Mouse (Mus musculus): ENCODE measurements around the gene Metap2. TPM values are rescaled to one million over a fixed set of nuclear protein-coding genes. Genes with fewer than 3 reads are reported as not detected.
A peak's percentile ranks its signal among the peaks of the same experiment; 100 is the strongest.
"Not testable (repeated sequence)": the region's sequence is repeated elsewhere in the genome, so short reads cannot be mapped to it uniquely, and the experiment has no call there.

Gene Metap2
- total RNA-seq, 2 experiments from 2014 or later, result 173 to 183 TPM

DNA sequence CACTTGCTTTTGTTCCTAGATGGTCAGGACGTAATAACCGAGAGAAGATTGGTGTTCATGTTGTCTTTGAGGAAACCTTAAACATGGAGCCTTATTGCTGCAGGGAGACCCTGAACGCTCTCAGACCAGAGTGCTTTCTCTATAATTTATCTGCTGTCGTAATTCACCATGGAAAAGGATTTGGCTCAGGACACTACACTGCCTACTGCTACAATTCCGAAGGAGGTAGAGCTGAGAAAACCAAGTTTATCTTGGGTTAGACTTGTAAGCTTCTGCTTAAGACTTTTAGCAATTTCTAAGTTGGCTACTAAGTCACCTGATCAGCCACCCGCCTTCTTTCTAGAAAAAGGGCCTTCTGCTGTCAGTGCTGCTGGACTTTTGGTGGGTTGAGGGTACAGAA is 40.8 kb downstream of the Metap2 start:
- no peak for DNase-seq (ENCODE audit: low spot score in 2 of 2)

DNA sequence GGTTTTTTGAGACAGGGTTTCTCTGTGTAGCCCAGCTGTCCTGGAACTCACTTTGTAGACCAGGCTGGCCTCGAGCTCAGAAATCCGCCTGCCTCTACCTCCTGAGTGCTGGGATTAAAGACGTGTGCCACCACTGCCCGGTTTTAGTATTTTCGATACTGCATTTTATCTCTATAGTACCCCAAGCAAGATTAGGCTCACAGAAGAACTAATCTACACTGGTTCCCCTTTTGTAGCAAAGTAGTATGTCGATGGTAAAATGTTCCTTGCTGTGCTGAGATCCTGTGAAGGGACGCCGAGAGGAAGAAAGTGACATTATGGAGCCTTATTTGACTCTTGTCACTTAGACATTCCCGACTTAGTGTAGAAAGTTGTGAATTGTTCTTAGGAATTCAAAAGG is 41.8 kb downstream of the Metap2 start:
- no peak for DNase-seq (ENCODE audit: low spot score in 2 of 2)

DNA sequence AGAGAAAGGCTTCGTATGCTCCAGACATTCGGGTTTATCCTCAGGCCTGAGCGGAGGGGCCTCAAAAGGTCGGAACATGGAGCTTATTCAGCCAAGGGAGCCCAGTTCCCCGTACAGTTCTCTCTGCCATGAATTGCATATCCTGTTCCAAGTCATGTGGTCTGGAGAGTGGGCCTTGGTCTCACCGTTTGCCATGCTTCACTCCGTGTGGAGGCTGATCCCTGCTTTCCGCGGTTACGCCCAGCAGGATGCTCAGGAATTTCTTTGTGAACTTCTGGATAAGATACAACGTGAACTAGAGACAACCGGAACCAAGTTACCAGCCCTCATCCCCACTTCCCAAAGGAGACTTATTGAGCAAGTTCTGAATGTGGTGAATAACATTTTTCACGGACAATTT is 50.2 kb downstream of the Metap2 start:
- DNase-seq (ENCODE audit: low spot score in 2 of 2), result no peak

DNA sequence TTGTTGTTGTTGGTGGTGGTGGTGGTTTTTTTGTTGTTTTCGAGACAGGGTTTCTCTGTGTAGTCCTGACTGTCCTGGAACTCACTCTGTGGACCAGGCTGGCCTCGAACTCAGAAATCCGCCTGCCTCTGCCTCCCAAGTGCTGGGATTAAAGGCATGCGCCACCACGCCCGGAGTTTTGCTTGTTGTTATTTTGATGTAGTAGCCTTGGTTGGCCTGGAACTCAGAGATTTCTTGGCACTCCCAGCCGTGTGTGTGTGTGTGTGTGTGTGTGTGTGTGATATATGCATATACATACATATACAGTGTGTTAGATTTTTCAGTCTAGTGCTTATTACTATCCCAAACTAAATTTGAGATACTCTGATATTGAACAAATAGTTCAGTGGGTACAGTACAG is 61.8 kb downstream of the Metap2 start:
- DNase-seq (ENCODE audit: low spot score in 2 of 2), result not testable (repeated sequence)

DNA sequence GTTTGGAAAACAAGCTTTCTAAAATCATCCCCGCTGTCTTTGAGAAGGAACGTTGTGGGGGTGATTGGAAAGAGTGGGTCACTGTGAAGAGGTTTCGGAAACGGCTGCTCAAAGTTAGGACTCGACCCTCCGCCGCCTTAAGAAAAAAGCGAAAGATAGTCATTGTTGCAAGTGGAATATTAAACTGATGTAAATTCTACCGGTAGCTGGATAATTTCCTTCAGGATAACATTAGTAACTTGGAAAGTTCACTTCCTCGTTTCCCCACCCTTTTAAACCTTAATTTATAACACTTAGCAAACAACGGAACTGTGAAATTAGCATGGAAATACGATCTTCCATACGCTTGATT is 62.5 kb downstream of the Metap2 start:
- DNase-seq (ENCODE audit: low spot score in 2 of 2), result no peak

DNA sequence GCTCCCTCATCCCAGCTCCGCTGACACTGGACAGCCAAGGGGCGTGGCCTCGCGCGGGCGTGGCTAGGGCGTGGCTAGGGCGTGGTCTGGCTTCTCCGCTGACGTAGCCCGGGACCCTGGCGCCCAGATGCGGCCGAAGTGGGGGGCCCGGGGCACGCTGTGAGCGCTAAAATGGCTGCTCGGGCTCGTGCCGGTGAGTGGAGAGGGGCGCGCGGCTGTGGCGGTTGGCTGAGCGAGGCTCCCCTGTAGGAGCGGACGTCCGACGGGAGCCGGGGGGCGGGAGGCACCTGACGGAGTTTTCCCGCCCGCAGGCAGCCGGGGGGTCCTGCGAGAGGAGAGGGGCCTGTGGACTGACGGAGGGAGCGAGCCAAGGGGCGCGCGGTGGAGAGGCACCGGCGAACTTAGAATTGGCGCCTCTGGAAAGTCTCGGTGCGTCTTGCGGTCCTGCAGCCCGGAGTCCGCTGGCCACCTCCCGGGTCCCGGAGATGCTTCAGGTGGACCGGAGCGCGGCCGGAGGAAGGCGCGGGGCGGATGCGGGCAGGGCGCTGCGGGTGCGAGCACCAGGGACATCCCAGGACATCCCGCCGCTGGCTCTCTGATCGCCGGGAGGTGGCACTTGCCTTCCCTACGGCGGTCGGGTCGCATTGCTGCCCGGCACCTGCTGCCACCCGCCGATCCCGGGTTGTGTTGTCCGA is 63.0 kb downstream of the Metap2 start:
- DNase-seq (ENCODE audit: low spot score in 2 of 2), result peak; percentile 26 to 72

DNA sequence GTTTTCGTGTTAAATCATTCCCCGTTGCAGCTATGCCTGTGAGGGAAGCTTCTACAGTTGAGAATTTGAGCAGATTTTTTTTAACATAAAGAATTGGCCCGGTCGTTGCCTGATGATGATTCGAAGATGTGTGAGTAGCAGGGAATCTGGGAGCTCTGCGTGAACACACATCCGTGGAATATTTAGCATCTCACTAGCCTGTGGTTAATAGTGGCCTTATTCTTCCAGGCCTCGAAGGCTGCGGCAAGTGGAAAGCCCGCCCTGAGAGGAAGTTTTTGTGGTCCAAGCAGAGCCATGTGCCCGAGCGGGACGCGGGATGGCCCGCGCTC is 63.6 kb downstream of the Metap2 start:
- DNase-seq (ENCODE audit: low spot score in 2 of 2), result no peak

DNA sequence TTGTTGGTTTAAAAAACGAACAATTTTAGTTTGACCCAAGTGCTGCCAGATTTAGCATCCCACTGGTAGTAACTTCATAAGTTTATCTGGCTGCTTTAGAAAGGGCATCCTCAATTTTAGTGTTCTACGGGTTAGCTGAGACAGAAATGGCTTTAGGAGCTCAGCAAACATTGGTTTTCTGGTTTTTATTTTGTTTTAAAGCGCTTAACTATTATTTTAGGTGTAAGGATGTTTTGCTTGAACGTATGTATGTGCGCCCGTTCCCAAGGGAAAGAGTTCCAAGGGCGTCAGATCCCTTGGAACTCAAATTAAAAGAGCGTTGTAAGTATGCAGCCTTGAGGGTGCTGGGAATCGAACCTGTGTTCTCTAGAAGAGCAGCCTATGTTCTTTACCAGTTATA is 64.1 kb downstream of the Metap2 start:
- no peak for DNase-seq (ENCODE audit: low spot score in 2 of 2)

DNA sequence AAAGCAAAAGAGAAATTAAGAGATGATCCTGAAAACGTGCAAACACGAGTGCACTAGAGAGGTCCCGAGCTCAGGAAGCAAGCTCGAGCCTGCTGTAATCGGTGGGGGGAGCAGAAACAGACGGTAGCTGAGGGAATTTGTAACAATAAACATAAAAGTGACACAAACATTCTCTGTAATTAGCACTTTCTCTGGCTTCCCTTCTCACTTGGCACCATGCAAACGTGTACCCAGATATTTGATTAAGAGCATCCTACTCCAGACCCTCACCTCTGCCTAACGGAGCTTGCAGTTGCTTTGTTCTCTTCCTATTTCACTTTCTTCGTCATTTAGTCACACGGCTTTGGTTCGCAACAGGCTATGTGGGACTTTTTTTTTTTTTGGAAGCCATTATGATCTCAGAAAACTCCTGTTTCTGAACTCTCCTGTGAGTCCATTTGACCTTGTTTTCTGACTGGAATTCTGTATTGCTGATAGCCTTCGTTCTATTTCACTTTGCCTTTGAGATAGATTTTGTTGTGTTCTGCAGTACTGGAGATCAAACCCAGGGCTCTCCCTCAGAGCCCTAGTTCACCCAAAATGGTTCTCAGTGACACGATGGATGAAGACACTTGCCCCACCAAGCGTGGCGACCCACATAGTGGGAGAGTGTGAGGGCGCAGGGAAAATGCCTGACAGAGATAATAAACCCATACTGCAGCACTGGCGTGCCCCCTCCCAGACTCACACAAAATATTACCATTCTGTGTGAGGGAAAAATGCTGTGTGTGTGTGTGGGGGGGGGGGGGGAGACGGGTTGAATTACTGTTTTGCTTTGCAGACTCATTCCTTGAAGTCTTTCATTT is 64.9 kb downstream of the Metap2 start:
- DNase-seq (ENCODE audit: low spot score in 2 of 2), result no peak

DNA sequence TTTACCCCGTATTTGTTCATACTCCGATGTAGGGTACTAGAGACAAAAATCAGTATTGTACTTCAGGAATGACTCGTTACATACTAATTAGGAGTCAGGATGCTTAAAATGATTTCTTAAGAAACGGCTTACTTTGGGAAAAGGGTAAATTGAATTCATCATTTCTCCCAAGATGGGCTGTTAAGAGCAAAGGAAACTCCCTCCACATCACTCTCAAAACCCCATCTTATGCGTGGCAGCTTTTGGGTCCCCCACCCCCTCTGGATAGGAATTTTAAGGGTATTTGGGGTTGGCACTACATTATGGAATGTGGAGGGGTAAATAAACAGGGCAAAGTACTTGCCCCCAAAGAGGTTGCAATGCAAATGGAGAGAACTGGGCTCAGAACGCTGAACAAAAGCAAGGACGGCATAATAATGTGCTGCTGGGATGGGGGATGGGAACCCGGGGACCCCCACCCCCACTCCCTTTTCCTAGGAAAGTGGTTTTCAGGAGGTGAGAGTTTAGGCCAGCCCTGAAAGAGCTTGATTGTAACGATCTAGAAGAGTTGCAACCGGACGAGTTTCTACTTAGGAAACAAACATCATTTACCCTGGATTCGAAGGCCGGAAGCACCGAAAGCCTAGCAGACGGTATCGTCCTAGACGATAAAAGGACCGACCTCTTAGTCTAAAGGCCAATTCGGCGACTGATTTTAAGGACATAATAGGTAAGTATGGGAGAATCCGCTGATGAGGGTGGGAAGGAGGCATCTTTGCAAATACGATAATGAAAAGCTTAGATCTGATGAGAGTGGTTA is 65.8 kb downstream of the Metap2 start, which contains the start of gene Usp44:
Gene Usp44 (plus strand): TSS at position 625 of the 799 bp plus-strand sequence.
- DNase-seq (ENCODE audit: low spot score in 2 of 2), result no peak

DNA sequence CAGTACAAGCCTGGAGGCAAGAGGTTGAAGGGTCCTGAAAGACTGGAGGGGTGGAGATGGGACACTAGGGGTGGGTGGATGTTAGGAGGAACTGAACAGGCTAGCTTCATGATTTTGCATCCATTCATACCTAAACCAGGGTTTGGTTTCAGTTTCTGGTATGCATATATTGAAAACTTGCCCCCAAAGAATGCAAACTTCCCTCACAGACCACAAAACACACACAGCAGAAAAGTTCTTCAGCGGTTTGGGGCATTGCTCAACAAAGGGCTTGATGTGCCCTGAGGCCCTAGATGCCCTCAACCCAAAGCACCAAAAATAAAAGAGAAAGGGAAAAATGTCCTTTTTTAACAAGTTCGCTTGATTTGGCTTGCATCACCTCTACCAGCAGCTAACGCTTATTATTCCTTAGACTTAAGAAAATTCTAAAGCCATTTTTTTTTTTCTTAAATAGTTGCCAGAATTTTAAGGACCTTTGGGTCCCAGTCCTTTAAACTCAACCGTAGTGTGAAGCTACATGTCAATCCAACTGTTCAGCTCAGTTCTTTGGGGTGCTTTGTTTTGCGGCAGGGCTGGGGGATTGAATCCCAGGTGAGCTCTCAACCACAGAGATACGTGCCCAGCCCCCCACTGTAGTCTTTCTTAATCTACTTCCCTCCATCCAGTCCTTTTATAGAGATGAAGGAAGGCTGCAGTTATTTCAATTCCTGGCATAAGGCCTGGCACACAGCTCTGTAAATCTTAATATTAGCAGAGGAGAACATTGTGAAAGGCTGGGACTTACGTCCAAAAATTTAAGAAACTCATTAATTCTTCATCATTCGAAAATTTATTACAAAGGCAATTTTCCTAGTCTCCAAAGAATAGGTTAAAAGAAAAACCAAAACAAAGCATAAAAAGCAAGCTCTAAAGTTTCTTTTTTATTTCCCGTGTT is 66.7 kb downstream of the Metap2 start:
- DNase-seq (ENCODE audit: low spot score in 2 of 2), result no peak

DNA sequence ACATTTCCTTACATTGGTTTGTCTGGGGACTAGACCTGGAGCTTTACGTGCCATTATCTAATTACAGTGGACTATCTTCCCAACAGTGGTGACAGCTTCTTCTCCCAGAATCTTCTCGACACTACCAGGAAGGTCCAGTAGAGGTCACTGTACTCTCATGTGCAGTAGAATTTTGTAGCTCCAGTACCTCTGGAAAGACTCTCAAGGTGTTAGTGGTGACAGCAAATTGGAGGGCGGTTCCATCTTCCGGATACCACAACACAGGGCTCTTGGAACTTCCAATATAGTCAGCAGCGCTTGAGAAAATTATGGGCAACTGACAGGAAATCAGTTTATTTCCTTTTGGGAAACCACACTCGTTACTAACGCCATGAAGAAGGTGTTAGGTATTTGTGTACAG is 78.2 kb downstream of the Metap2 start:
- DNase-seq (ENCODE audit: low spot score in 2 of 2), result peak in 1 of 2 experiments; percentile 49

DNA sequence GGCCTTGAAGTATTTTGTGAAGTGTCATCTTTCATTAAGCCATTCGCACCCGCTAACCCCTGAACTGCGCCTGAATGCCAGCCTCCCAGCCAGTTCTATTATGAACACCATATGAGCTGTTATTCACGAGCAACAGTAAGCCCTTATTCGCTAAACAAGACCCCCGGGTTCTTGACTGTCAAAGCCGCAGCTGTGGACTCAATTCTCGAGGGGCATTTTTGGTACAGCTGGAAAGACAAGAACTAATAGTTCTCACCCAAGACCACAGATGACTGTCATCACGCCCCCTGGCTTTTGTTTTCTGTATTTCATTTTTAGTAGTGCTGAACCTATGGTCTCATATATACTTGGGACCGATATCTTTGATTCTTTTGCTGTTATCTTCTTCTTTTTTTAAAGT is 83.1 kb downstream of the Metap2 start:
- DNase-seq (ENCODE audit: low spot score in 2 of 2), result no peak

DNA sequence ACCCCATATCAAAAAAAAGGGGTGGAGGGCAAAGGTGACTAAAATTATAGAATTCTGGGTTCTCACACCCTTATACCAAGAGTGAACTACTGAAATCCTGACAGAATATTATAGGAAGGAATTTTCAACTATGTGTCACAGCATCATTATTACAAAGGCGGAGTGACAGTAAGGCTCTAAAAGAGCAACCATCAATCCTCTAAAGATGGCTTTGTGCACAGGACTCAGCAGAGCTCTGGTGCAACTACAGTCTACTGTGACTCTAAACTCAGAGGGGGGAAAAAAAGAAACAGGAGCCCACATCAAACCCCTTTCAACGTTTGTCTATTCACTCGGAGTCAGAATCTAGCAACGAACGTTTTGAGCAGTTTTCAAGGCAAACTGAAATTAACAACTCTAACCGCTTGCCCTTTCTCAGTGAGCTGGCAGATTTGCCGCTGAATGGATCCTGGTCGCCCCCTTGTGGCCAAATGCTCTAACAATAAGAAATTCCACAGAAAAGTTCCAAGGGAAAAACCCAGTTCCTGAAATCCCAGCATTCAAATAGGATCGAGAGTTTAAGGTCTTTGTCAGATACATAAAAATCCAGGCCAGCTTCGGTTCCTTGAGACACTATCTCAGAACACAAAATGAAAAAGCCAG is 84.0 kb downstream of the Metap2 start:
- DNase-seq (ENCODE audit: low spot score in 2 of 2), result peak; percentile 72 to 82

DNA sequence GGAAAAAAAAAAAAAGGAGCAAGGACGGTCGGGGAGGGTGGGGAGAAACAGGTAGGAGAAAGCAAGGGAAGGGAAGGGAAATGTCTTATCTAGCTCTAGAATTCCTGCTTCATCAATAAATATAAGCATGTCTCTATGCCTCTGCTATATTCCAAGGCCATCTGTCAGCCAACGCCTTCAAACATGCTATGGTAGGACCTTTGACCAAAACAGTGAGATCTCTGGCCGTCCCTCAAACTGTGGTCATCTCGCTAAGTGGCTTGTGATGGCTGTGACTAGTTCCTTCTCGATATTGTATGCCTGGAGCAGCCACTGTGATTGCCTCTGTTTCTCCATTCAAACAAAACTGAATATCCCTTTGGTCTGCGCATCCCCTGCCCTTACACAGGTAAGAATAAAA is 84.8 kb downstream of the Metap2 start:
- DNase-seq (ENCODE audit: low spot score in 2 of 2), result no peak

DNA sequence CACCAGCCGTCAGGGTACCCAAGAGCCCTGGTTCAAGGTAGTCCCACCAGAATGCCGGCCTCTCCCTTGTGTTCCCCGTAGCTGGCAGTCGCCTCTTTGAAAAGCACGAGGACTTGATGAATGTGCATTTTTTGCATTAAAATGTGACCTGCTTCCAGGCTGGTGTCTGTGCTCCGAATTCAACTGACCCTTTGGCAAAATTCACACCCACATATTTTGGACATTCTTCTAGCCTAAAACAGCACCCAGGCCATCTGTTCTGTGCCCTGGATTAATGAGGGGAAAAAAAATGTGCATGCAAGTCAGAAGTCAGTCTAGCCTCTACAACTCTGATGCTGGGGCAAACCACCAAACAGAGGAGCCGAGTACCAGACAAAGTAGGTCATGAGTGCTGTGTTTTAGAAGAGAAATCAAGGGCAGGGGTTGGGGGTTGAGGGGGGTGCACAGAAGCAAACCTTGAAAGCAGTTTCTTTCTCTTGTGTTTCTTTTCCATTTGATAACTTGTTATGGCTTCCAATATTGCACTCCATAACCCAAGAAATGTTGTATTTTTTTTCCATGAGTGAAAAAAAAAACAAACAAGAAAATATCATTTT is 86.2 kb downstream of the Metap2 start:
- no peak for DNase-seq (ENCODE audit: low spot score in 2 of 2)

DNA sequence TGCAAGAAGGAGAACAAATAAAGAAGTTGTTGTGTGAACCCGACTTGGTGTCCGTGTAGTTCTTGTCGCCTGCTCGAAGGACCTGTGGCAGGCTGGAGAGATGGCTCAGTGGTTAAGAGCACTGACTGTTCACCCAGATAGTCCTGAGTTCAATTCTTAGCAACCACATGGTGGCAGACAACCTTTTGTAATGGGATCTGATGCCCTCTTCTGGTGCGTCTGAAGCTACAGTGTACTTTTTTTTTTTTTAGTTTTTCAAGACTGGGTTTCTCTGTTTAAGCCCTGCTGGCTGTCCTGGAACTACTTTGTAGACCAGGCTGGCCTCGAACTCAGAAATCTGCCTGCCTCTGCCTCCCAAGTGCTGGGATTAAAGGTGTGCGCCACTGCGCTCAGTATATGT is 87.5 kb downstream of the Metap2 start:
- DNase-seq (ENCODE audit: low spot score in 2 of 2), result not testable (repeated sequence)

All from gastrocnemius, postnatal 4 days (tissue).